Comparison of ENCODE assay signal across 18 mouse cellular contexts in the genomic region with DNA sequence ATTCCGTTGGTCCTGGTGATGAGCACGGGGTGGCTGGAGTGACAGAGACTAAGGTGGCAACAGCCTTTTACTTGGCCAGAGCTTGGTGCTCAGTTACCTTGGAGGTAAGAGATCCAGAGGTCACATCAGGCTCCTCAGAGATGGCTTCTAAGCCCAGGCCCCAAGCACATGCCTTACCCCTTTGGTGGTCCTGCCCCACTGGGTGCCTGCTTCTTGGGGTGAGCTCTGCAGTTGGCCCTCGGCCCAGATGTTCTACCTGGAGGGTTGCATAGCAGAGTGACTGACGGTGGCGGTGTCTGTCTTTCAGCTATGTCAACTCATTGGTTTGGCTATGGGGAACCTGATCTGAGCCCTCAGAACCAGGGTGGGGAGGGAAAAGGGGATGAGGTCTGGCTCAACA.
DNase-seq lines count a peak whose midpoint lies in the region; ATAC-seq and TF ChIP-seq lines count a peak whose summit lies in the region.
"Had no signal": no experiment of that assay in that cellular context is flagged by ENCODE, and none has a peak within 500 bp of the region (broad histone marks: within the 10 kb centered on the region; RNA-seq: fewer than 3 reads in every experiment).

No protein-coding gene starts in this region.

- H3K9ac ChIP-seq in embryonic facial prominence, embryonic 12.5 days, result no peak overlapping the region
- H3K9ac ChIP-seq in heart, embryonic 16.5 days (ENCODE audit: low read length), result 0 out of 2 replicates have a peak overlapping the region, but pooled peaks have one; percentile 2
- no peak overlapping the region for H3K9ac ChIP-seq in lung, embryonic 15.5 days
- H3K9ac ChIP-seq in embryonic facial prominence, embryonic 13.5 days, result no peak overlapping the region
- H3K9ac ChIP-seq: forebrain, embryonic 15.5 days; neural tube, embryonic 12.5 days had no signal

- no peak for DNase-seq in embryonic facial prominence, embryonic 10.5 days (ENCODE audit: low spot score)
- DNase-seq in heart, postnatal 4 days, result no peak
- DNase-seq in lung, adult 2 months, result no peak
- DNase-seq: adrenal gland, adult 8-10 months; kidney, adult 18-20 months; lung, adult 18-20 months; lung, postnatal 36 days; spleen, adult 18-20 months; thymus, adult 2 months had no signal

- WGBS in embryonic facial prominence, embryonic 12.5 days, result 82% methylated on average over 5 of the region's 5 CpGs
- 82% methylated on average over 5 of the region's 5 CpGs for WGBS in embryonic facial prominence, embryonic 10.5 days
- 86% methylated on average over 5 of the region's 5 CpGs for WGBS in heart, embryonic 16.5 days
- 75% methylated on average over 5 of the region's 5 CpGs for WGBS in lung, embryonic 15.5 days
- WGBS in lung, adult 2 months, result 87% methylated on average over 5 of the region's 5 CpGs
- WGBS in embryonic facial prominence, embryonic 13.5 days, result 74% methylated on average over 5 of the region's 5 CpGs

- peak overlapping the region; percentile 50 for H3K27ac ChIP-seq in embryonic facial prominence, embryonic 12.5 days
- H3K27ac ChIP-seq in embryonic facial prominence, embryonic 10.5 days (replicated peaks), result no peak overlapping the region
- no peak overlapping the region for H3K27ac ChIP-seq in heart, embryonic 16.5 days (ENCODE audit: low read length)
- H3K27ac ChIP-seq in lung, embryonic 15.5 days, result peak overlapping the region; percentile 71; the same call in 1 of the 2 replicates
- no peak overlapping the region for H3K27ac ChIP-seq in embryonic facial prominence, embryonic 13.5 days
- H3K27ac ChIP-seq: forebrain, embryonic 15.5 days; neural tube, embryonic 12.5 days had no signal

- H3K9me3 ChIP-seq in embryonic facial prominence, embryonic 12.5 days, result no peaks in the 10 kb centered on the region
- H3K9me3 ChIP-seq in embryonic facial prominence, embryonic 10.5 days, result no peaks in the 10 kb centered on the region
- no peaks in the 10 kb centered on the region for H3K9me3 ChIP-seq in heart, embryonic 16.5 days (replicated peaks; ENCODE audit: control insufficient read depth, low read length)
- no peaks in the 10 kb centered on the region for H3K9me3 ChIP-seq in lung, embryonic 15.5 days
- H3K9me3 ChIP-seq in embryonic facial prominence, embryonic 13.5 days, result no peaks in the 10 kb centered on the region
- H3K9me3 ChIP-seq: forebrain, embryonic 15.5 days; neural tube, embryonic 12.5 days had no signal

- TF ChIP-seq POLR2A in lung, adult 2 months (IDR thresholded peaks at IDR 0.05; ENCODE audit: borderline replicate concordance, extremely low read depth, low read depth, low read length), result no peak

- H3K4me2 ChIP-seq in embryonic facial prominence, embryonic 12.5 days (replicated peaks), result no peak overlapping the region
- H3K4me2 ChIP-seq in heart, embryonic 16.5 days (ENCODE audit: low read depth, low read length), result peak overlapping the region; percentile 56; the same call in 1 of the 2 replicates
- H3K4me2 ChIP-seq in lung, embryonic 15.5 days, result no peak overlapping the region
- H3K4me2 ChIP-seq in embryonic facial prominence, embryonic 13.5 days, result peak overlapping the region; percentile 46
- H3K4me2 ChIP-seq: forebrain, embryonic 15.5 days had no signal

- no peaks in the 10 kb centered on the region for H3K36me3 ChIP-seq in embryonic facial prominence, embryonic 12.5 days
- no peaks in the 10 kb centered on the region for H3K36me3 ChIP-seq in embryonic facial prominence, embryonic 10.5 days (replicated peaks)
- no peaks in the 10 kb centered on the region for H3K36me3 ChIP-seq in heart, embryonic 16.5 days (ENCODE audit: control insufficient read depth, insufficient read depth)
- no peaks in the 10 kb centered on the region for H3K36me3 ChIP-seq in lung, embryonic 15.5 days
- no peaks in the 10 kb centered on the region for H3K36me3 ChIP-seq in embryonic facial prominence, embryonic 13.5 days
- H3K36me3 ChIP-seq: forebrain, embryonic 15.5 days; neural tube, embryonic 12.5 days had no signal

- peaks cover 41% of the 10 kb centered on the region for H3K4me1 ChIP-seq in embryonic facial prominence, embryonic 12.5 days
- peaks cover 58% of the 10 kb centered on the region for H3K4me1 ChIP-seq in embryonic facial prominence, embryonic 10.5 days
- peaks cover 34% of the 10 kb centered on the region for H3K4me1 ChIP-seq in heart, embryonic 16.5 days (ENCODE audit: control insufficient read depth, insufficient read depth, low read length)
- H3K4me1 ChIP-seq in lung, embryonic 15.5 days, result peaks cover 39% of the 10 kb centered on the region
- H3K4me1 ChIP-seq in lung, adult 2 months (ENCODE audit: control insufficient read depth, insufficient read depth, low read length), result peaks cover 22% of the 10 kb centered on the region
- H3K4me1 ChIP-seq in embryonic facial prominence, embryonic 13.5 days, result peaks cover 43% of the 10 kb centered on the region

- H3K4me3 ChIP-seq in embryonic facial prominence, embryonic 12.5 days, result no peak overlapping the region
- no peak overlapping the region for H3K4me3 ChIP-seq in embryonic facial prominence, embryonic 10.5 days
- no peak overlapping the region for H3K4me3 ChIP-seq in heart, embryonic 16.5 days (ENCODE audit: low read length)
- H3K4me3 ChIP-seq in lung, embryonic 15.5 days, result no peak overlapping the region
- H3K4me3 ChIP-seq in lung, adult 2 months (replicated peaks; ENCODE audit: extremely low read depth, low read depth, low read length), result no peak overlapping the region
- H3K4me3 ChIP-seq in embryonic facial prominence, embryonic 13.5 days, result no peak overlapping the region
- H3K4me3 ChIP-seq: forebrain, embryonic 15.5 days; neural tube, embryonic 12.5 days had no signal

- no peak for ATAC-seq in embryonic facial prominence, embryonic 12.5 days (ENCODE audit: insufficient number of reproducible peaks, insufficient read depth, low FRiP score, low TSS enrichment)
- no peak for ATAC-seq in heart, embryonic 16.5 days (replicated peaks; ENCODE audit: extremely low read depth, insufficient read depth, low FRiP score)
- no peak for ATAC-seq in lung, embryonic 15.5 days (ENCODE audit: borderline replicate concordance, extremely low read depth, low FRiP score, low TSS enrichment)
- ATAC-seq in embryonic facial prominence, embryonic 13.5 days (ENCODE audit: insufficient number of reproducible peaks, insufficient read depth, low FRiP score, low TSS enrichment, low read depth), result no peak
- ATAC-seq: CD4-positive, CD25-positive, alpha-beta regulatory T cell, adult 4 months; forebrain, embryonic 15.5 days; hindbrain, embryonic 16.5 days had no signal

- no peaks in the 10 kb centered on the region for H3K27me3 ChIP-seq in embryonic facial prominence, embryonic 12.5 days
- H3K27me3 ChIP-seq in embryonic facial prominence, embryonic 10.5 days (replicated peaks; ENCODE audit: low read depth, poor library complexity, severe bottlenecking), result no peaks in the 10 kb centered on the region; the same call in 1 of the 2 replicates
- H3K27me3 ChIP-seq in heart, embryonic 16.5 days (ENCODE audit: control insufficient read depth, insufficient read depth, low read length), result no peaks in the 10 kb centered on the region
- no peaks in the 10 kb centered on the region for H3K27me3 ChIP-seq in lung, embryonic 15.5 days
- peaks cover 5% of the 10 kb centered on the region; the same call in 1 of the 2 replicates for H3K27me3 ChIP-seq in embryonic facial prominence, embryonic 13.5 days
- H3K27me3 ChIP-seq: forebrain, embryonic 15.5 days; neural tube, embryonic 12.5 days; Patski had no signal

- no peak for TF ChIP-seq CTCF in lung, adult 2 months (IDR thresholded peaks at IDR 0.05; ENCODE audit: insufficient read depth, low read length)

Comparison
In these comparisons a context has a peak if more than half of its experiments do, and no peak if none do; other contexts are left out.
1. H3K27ac ChIP-seq: peak in embryonic facial prominence, embryonic 12.5 days (single experiment) and lung, embryonic 15.5 days (single experiment); none in embryonic facial prominence, embryonic 10.5 days (single experiment), heart, embryonic 16.5 days (single experiment) and embryonic facial prominence, embryonic 13.5 days (single experiment).
2. H3K4me2 ChIP-seq: peak in heart, embryonic 16.5 days (single experiment) and embryonic facial prominence, embryonic 13.5 days (single experiment); none in embryonic facial prominence, embryonic 12.5 days (single experiment) and lung, embryonic 15.5 days (single experiment).